Mouse (Mus musculus) T-cell, adult 2 months (primary cell): ENCODE results near the gene Skor1.

Experiments used
- DNase-seq: peaks from one replicate; pipeline ENCODE4 v3.0.0; 2022; ENCODE audit warnings: low spot score

Skor1 gene

DNA sequence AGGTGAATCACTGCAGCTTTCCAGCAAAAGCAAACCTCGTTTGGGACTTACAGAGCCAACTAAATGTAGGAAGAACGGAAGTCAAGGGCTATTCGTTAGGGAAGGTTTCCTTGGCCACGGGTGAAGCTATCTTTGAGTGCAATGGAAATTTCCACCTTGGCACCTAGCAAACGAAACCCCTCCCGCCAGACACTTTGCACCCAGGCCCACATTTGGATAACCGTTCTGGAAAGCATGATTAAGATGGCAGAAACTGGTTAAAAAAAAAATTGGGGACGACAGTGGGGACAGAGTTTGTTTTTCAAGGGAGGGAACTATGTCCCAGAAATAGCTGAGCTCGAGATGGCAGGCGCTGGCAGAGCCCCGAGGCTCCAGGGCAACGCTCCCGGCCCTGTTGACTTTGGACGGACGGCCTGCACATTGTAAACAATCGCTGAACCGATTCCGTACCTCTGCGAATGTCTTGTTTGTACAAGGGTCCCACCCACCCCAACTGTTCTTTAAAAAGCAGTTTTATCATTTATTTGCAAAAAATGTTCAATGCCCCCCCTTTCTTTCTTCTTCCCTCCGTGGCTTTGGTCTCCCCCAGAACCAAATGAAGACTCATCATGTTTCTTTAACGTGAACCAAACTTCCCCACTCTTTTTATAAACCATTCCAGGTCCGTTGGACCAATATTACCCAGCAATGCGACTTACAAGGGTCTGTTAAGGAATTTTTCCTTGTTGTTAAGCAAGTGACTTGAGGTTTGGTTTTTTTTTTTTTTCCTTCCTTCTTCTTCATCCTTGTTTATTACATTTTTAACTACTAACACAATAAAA lies 57.5 kb downstream of the Skor1 start:
- DNase-seq, result no peak

GRCm38 (mm10) chr9:63089141-63089540 lies 59.6 kb downstream of the Skor1 start:
- DNase-seq, result peak; percentile 76
